Mouse (Mus musculus): ENCODE data around the gene Ppp2r2d. TPM values are rescaled to one million over a fixed set of nuclear protein-coding genes. Genes with fewer than 3 reads are reported as not detected.

Ppp2r2d gene
- 32.1 and 33.2 TPM in 2 replicates for polyA plus RNA-seq (2015; fragmentation: Nextera tagmentation; extraction: Ambion mirVana)

- peak within 1 kb of the TSS; percentile 96 for H3K27ac ChIP-seq
- WGBS = under 1% methylated on average over 51 of the region's 51 CpGs
- no peaks in the 10 kb centered on the region; the same call in 1 of the 2 replicates for H3K36me3 ChIP-seq (ENCODE audit: insufficient read depth, low read length)
- peak within 1 kb of the TSS; percentile 96 for H3K4me3 ChIP-seq (replicated peaks; ENCODE audit: low read depth, low read length)
- peak within 1 kb of the TSS; percentile 90 for H3K9ac ChIP-seq (ENCODE audit: low read depth, low read length)
- peak; percentile 94 for ATAC-seq (replicated peaks; ENCODE audit: low FRiP score, low read depth)
- peak; percentile 85 for TF ChIP-seq CTCF (IDR thresholded peaks at IDR 0.05; ENCODE audit: low read depth)
- peaks cover 32% of the 10 kb centered on the region for H3K4me1 ChIP-seq (replicated peaks; ENCODE audit: insufficient read depth, low read length)
- H3K9me3 ChIP-seq (replicated peaks; ENCODE audit: low read length) = no peaks in the 10 kb centered on the region
- peak within 1 kb of the TSS; percentile 91 for H3K4me2 ChIP-seq (ENCODE audit: low read length)
- DNase-seq (ENCODE audit: low spot score) = peak; percentile 97
- H3K27me3 ChIP-seq (ENCODE audit: insufficient read depth, low read length) = no peaks in the 10 kb centered on the region
Measured at GRCm38 (mm10) chr7:138845544-138846391, at the start of gene Ppp2r2d, which contains the start of gene Mapk1ip1. Ppp2r2d (plus strand) TSS chr7:138846079. Mapk1ip1 (minus strand) TSS chr7:138846273.

GRCm38 (mm10) chr7:138803386-138803785, 42.5 kb upstream of the Ppp2r2d start:
- WGBS = 28% methylated on average over 4 of the region's 4 CpGs

GRCm38 (mm10) chr7:138807146-138807545, 38.7 kb upstream of the Ppp2r2d start:
- Histone ChIP-seq H3K9ac (ENCODE audit: low read depth, low read length) (no peak overlapping the region), H3K4me3 (replicated peaks; ENCODE audit: low read depth, low read length) (no peak overlapping the region), H3K4me1 (replicated peaks; ENCODE audit: insufficient read depth, low read length) (0 out of 2 replicates have a peak, but pooled peaks cover 6% of the 10 kb centered on the region), H3K27ac (no peak overlapping the region), H3K36me3 (ENCODE audit: insufficient read depth, low read length) (no peaks in the 10 kb centered on the region), H3K27me3 (ENCODE audit: insufficient read depth, low read length) (no peaks in the 10 kb centered on the region), H3K4me2 (ENCODE audit: low read length) (no peak overlapping the region), H3K9me3 (replicated peaks; ENCODE audit: low read length) (no peaks in the 10 kb centered on the region; the same call in 1 of the 2 replicates)
- 90% methylated on average over 3 of the region's 3 CpGs for WGBS
- no peak for TF ChIP-seq CTCF (IDR thresholded peaks at IDR 0.05; ENCODE audit: low read depth)
- ATAC-seq (replicated peaks; ENCODE audit: low FRiP score, low read depth) = no peak
- DNase-seq (ENCODE audit: low spot score) = no peak

More at GRCm38 (mm10) chr7:138803386-138803785, 42.5 kb upstream of the Ppp2r2d start:
- H3K4me3 ChIP-seq (replicated peaks; ENCODE audit: low read depth, low read length) = no peak overlapping the region
- H3K27me3 ChIP-seq (ENCODE audit: insufficient read depth, low read length) = no peaks in the 10 kb centered on the region
- no peaks in the 10 kb centered on the region for H3K36me3 ChIP-seq (ENCODE audit: insufficient read depth, low read length)
- 0 out of 2 replicates have a peak, but pooled peaks cover 6% of the 10 kb centered on the region for H3K4me1 ChIP-seq (replicated peaks; ENCODE audit: insufficient read depth, low read length)
- ATAC-seq (replicated peaks; ENCODE audit: low FRiP score, low read depth) (no peak), DNase-seq (ENCODE audit: low spot score) (peak; percentile 61)
- no peak overlapping the region for H3K27ac ChIP-seq
- no peaks in the 10 kb centered on the region; the same call in 1 of the 2 replicates for H3K9me3 ChIP-seq (replicated peaks; ENCODE audit: low read length)
- no peak for TF ChIP-seq CTCF (IDR thresholded peaks at IDR 0.05; ENCODE audit: low read depth)
- H3K9ac ChIP-seq (ENCODE audit: low read depth, low read length) = no peak overlapping the region
- H3K4me2 ChIP-seq (ENCODE audit: low read length) = no peak overlapping the region

- 49% methylated on average over 11 of the region's 11 CpGs for WGBS
Measured at GRCm38 (mm10) chr7:138813213-138813875, 32.5 kb upstream of the Ppp2r2d start.

GRCm38 (mm10) chr7:138818314-138818713, 27.6 kb upstream of the Ppp2r2d start:
- no peaks in the 10 kb centered on the region for H3K9me3 ChIP-seq (replicated peaks; ENCODE audit: low read length)
- no peak for ATAC-seq (replicated peaks; ENCODE audit: low FRiP score, low read depth)
- H3K4me2 ChIP-seq (ENCODE audit: low read length) = no peak overlapping the region
- TF ChIP-seq CTCF (IDR thresholded peaks at IDR 0.05; ENCODE audit: low read depth) = peak; percentile 53
- H3K27ac ChIP-seq = no peak overlapping the region
- H3K9ac ChIP-seq (ENCODE audit: low read depth, low read length) = no peak overlapping the region
- H3K36me3 ChIP-seq (ENCODE audit: insufficient read depth, low read length) = no peaks in the 10 kb centered on the region
- 64% methylated on average over 4 of the region's 4 CpGs for WGBS
- DNase-seq (ENCODE audit: low spot score) = peak; percentile 22
- no peak overlapping the region for H3K4me3 ChIP-seq (replicated peaks; ENCODE audit: low read depth, low read length)
- H3K4me1 ChIP-seq (replicated peaks; ENCODE audit: insufficient read depth, low read length) = no peaks in the 10 kb centered on the region
- H3K27me3 ChIP-seq (ENCODE audit: insufficient read depth, low read length) = no peaks in the 10 kb centered on the region

More at GRCm38 (mm10) chr7:138813213-138813875, 32.5 kb upstream of the Ppp2r2d start:
- H3K9ac ChIP-seq (ENCODE audit: low read depth, low read length) = no peak overlapping the region
- H3K27me3 ChIP-seq (ENCODE audit: insufficient read depth, low read length) = no peaks in the 10 kb centered on the region
- ATAC-seq (replicated peaks; ENCODE audit: low FRiP score, low read depth) = no peak
- no peak overlapping the region for H3K4me3 ChIP-seq (replicated peaks; ENCODE audit: low read depth, low read length)
- TF ChIP-seq CTCF (IDR thresholded peaks at IDR 0.05; ENCODE audit: low read depth) = no peak
- no peaks in the 10 kb centered on the region for H3K9me3 ChIP-seq (replicated peaks; ENCODE audit: low read length)
- no peaks in the 10 kb centered on the region for H3K36me3 ChIP-seq (ENCODE audit: insufficient read depth, low read length)
- H3K4me2 ChIP-seq (ENCODE audit: low read length) = no peak overlapping the region
- no peaks in the 10 kb centered on the region for H3K4me1 ChIP-seq (replicated peaks; ENCODE audit: insufficient read depth, low read length)
- H3K27ac ChIP-seq = no peak overlapping the region
- peak; percentile 11 for DNase-seq (ENCODE audit: low spot score)

GRCm38 (mm10) chr7:138824423-138824822, 21.5 kb upstream of the Ppp2r2d start:
- no peak overlapping the region for H3K9ac ChIP-seq (ENCODE audit: low read depth, low read length)
- WGBS = 72% methylated on average over 6 of the region's 6 CpGs
- no peak for TF ChIP-seq CTCF (IDR thresholded peaks at IDR 0.05; ENCODE audit: low read depth)
- no peaks in the 10 kb centered on the region for H3K9me3 ChIP-seq (replicated peaks; ENCODE audit: low read length)
- no peaks in the 10 kb centered on the region for H3K27me3 ChIP-seq (ENCODE audit: insufficient read depth, low read length)
- no peak overlapping the region for H3K27ac ChIP-seq
- DNase-seq (ENCODE audit: low spot score) (no peak), ATAC-seq (replicated peaks; ENCODE audit: low FRiP score, low read depth) (no peak)
- H3K4me2 ChIP-seq (ENCODE audit: low read length) = no peak overlapping the region
- no peak overlapping the region for H3K4me3 ChIP-seq (replicated peaks; ENCODE audit: low read depth, low read length)
- no peaks in the 10 kb centered on the region for H3K36me3 ChIP-seq (ENCODE audit: insufficient read depth, low read length)
- H3K4me1 ChIP-seq (replicated peaks; ENCODE audit: insufficient read depth, low read length) = no peaks in the 10 kb centered on the region
